Mouse (Mus musculus): Measurements from ENCODE around the gene Itpk1.

GRCm38 (mm10) chr12:102709896-102710295 lies 5.2 kb upstream of the Itpk1 start:
- TF ChIP-seq POLR2A (IDR thresholded peaks at IDR 0.05; ENCODE audit: low read depth, low read length) (no peak), CTCF (IDR thresholded peaks at IDR 0.05; ENCODE audit: extremely low read depth, insufficient read length, insufficient replicate concordance, low read depth, low read length) (no peak)

Data from small intestine, adult 2 months (tissue).